Mouse (Mus musculus) megakaryocyte-erythroid progenitor cell, adult 5 weeks (primary cell): ENCODE results near the gene Vat1l. TPM values are rescaled to one million over a fixed set of nuclear protein-coding genes. Genes with fewer than 3 reads are reported as not detected.

Experiments
- polyA plus RNA-seq: library from polyadenylated mRNA; stranded (reverse); fragments of >175 nt; gene quantifications from 2 replicates; pipeline ENCODE4 v1.2.3, GENCODE M21; 2012

The Vat1l gene
- polyA plus RNA-seq, result not detected in 2 replicates

GRCm38 (mm10) chr8:114205221-114205901, at the start of gene Vat1l:
TSS of gene Vat1l (plus strand) at chr8:114205612.

GRCm38 (mm10) chr8:114417786-114418185, 212.4 kb downstream of the Vat1l start, which contains the start of gene Clec3a:
TSS of gene Clec3a (plus strand) at chr8:114418086.

Other genes starting within 250 kb of the Vat1l start
- 4.6 and 4.8 TPM in 2 replicates for gene Nudt7, start 72.1 kb upstream of the Vat1l start, polyA plus RNA-seq
- not detected in 2 replicates for gene Clec3a, start 212.5 kb downstream of the Vat1l start, polyA plus RNA-seq
- gene Wwox, start 234.0 kb downstream of the Vat1l start, polyA plus RNA-seq, result 9.0 and 10.4 TPM in 2 replicates